Mouse (Mus musculus): ENCODE data around the gene Ccdc60.

- TF ChIP-seq CTCF (IDR thresholded peaks at IDR 0.05; ENCODE audit: control insufficient read depth, insufficient read depth, insufficient read length) = no peak
- no peak for TF ChIP-seq MYOD1 (IDR thresholded peaks at IDR 0.05; ENCODE audit: control insufficient read depth, insufficient read length, low read depth)
- no peak for TF ChIP-seq MAX (IDR thresholded peaks at IDR 0.05)
These were observed 30.4 kb downstream of the Ccdc60 start for GRCm38 (mm10) chr5:116258321-116258860.

Measured in C2C12 (cell line).